Mouse (Mus musculus) heart, adult 2 months (tissue): Measurements from ENCODE around the gene Enah. TPM values are rescaled to one million over a fixed set of nuclear protein-coding genes. Genes with fewer than 3 reads are reported as not detected.

Source experiments
- DNase-seq, 2 experiments: peaks; one replicate each; pipeline ENCODE4 v3.0.0; 2021
- H3K27ac ChIP-seq: fragments of 200-600 bp; 2 replicates; pipeline ENCODE4 v1.8.1; 2022
- H3K27me3 ChIP-seq: fragments of 200-500 bp; 2 replicates; pipeline ENCODE4 v1.6.1; 2012; ENCODE audit warnings: mild to moderate bottlenecking, low read length, inconsistent platforms, mixed read lengths; ENCODE audit not compliant: control insufficient read depth, insufficient read depth
- H3K36me3 ChIP-seq: fragments of 200-500 bp; 2 replicates; pipeline ENCODE4 v1.6.1; 2012; ENCODE audit warnings: low read length, inconsistent platforms; ENCODE audit not compliant: control insufficient read depth, insufficient read depth
- H3K4me1 ChIP-seq: fragments of 200-500 bp; 2 replicates; pipeline ENCODE4 v1.6.1; 2011; ENCODE audit warnings: low read length; ENCODE audit not compliant: control insufficient read depth, insufficient read depth
- H3K4me3 ChIP-seq: fragments of 200-600 bp; 2 replicates; pipeline ENCODE4 v1.8.1; 2022
- H3K79me2 ChIP-seq: fragments of 200-500 bp; replicated peaks from 2 replicates; pipeline ENCODE4 v1.6.1; 2012; ENCODE audit warnings: mild to moderate bottlenecking, inconsistent platforms, low read length, moderate library complexity, mixed read lengths; ENCODE audit not compliant: control insufficient read depth, insufficient read depth
- H3K9ac ChIP-seq: fragments of 200-500 bp; 2 replicates; pipeline ENCODE4 v1.6.1; 2012; ENCODE audit warnings: low read depth, mild to moderate bottlenecking, control low read depth, inconsistent platforms, low read length, mixed read lengths
- CTCF ChIP-seq: fragments of 200-600 bp; IDR thresholded peaks from 2 replicates; pipeline ENCODE4 v1.8.1; 2022; ENCODE audit warnings: antibody characterized with exemption, mild to moderate bottlenecking, moderate library complexity
- EP300 ChIP-seq: fragments of 200-500 bp; IDR thresholded peaks from 2 replicates; pipeline ENCODE4 v1.6.1; 2011; ENCODE audit warnings: low read depth, low read length, control low read depth; ENCODE audit not compliant: insufficient read depth
- POLR2A ChIP-seq: fragments of 200-500 bp; IDR thresholded peaks from 2 replicates; pipeline ENCODE4 v1.6.1; 2011; ENCODE audit warnings: mild to moderate bottlenecking, low read depth, low read length, control low read depth; ENCODE audit not compliant: insufficient read depth
- WGBS: fragments of 180-500 bp; shearing (Covaris S2); methylation state at CpG from one replicate; pipeline ENCODE4 v1.1.7; 2018; 5-methylcytosine and 5-hydroxymethylcytosine counted together
- intact Hi-C: fragments of 180-260 bp; cut with DNase I; formaldehyde crosslinking; loops from one replicate; pipeline ENCODE4 v1.15.1; 2025
- polyA plus RNA-seq: library from polyadenylated mRNA; depleted of rRNA; stranded (reverse); fragments of >200 nt; gene quantifications from 2 replicates; pipeline ENCODE4 v1.2.3, GENCODE M21; 2012
- total RNA-seq, 2 experiments: library from RNA; stranded (reverse); gene quantifications; 2 replicates each; pipeline ENCODE4 v1.2.3; 2021

Enah gene
- total and polyA plus RNA-seq, 3 experiments: 28.3 to 124 (median 101) TPM

DNA sequence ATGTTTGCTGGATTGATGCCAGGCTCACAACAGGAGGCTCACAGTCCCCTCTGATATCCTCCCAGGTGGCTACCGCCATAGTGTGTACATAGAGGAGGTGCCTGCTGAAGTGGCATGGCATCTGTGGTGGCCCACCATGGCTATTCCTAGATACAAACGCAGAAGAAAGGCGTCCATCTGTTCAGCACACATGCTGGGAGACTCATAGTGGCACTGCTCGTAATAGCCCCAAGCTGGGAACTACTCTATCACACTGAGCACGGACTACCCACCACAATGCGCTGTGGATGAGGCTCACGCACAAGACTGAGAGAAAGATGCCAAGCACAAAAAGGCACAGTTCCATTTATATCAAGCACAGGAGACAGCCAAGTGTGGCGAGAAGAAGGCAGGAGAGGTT is 126.1 kb downstream of the Enah start:
- H3K9ac ChIP-seq: no peak overlapping the region
- DNase-seq: no peak
- H3K27me3 ChIP-seq: no peaks in the 10 kb centered on the region
- H3K4me3 ChIP-seq: no peak overlapping the region
- no peaks in the 10 kb centered on the region for H3K79me2 ChIP-seq
- TF ChIP-seq POLR2A: no peak
- no peak for TF ChIP-seq EP300
- no peak for TF ChIP-seq CTCF
- WGBS: 60% methylated on average over 8 of the region's 8 CpGs
- no peak overlapping the region for H3K27ac ChIP-seq
- no peaks in the 10 kb centered on the region for H3K36me3 ChIP-seq
- intact Hi-C loops: no loop called here
- H3K4me1 ChIP-seq: no peaks in the 10 kb centered on the region; the same call in 1 of the 2 replicates

DNA sequence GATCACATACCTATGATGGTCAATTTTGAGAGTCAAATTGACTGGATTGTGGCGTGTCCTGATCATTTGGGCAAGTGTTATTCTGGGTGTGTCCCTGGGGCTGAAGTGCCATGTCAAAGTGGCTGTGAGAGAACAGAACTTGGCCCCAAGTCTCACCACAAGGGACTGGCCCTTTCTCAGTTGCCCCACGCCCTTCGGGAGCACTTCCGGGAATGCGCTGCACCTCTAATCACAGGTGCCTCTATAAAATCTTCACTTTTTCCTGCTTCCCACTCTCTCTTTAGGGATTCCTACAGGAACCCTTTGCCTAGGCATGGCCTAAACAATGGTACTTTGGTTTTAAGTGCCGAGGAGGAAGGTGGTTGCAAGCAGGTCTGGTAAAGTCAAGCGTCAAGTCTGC is 130.1 kb downstream of the Enah start:
- TF ChIP-seq POLR2A (no peak), EP300 (no peak), CTCF (no peak)
- intact Hi-C loops: loop anchor here (1.0 kb wide), 1 partner anchor 226 kb away; no protein-coding TSS in a partner anchor
- no peaks in the 10 kb centered on the region for H3K36me3 ChIP-seq
- DNase-seq: no peak
- H3K27ac ChIP-seq: no peak overlapping the region
- H3K79me2 ChIP-seq: no peaks in the 10 kb centered on the region
- H3K4me3 ChIP-seq: no peak overlapping the region
- no peaks in the 10 kb centered on the region for H3K27me3 ChIP-seq
- H3K4me1 ChIP-seq: no peaks in the 10 kb centered on the region; the same call in 1 of the 2 replicates
- no peak overlapping the region for H3K9ac ChIP-seq
- 81% methylated on average over 7 of the region's 7 CpGs for WGBS

- Histone ChIP-seq H3K36me3 (no peaks in the 10 kb centered on the region), H3K4me3 (no peak overlapping the region), H3K9ac (no peak overlapping the region), H3K27me3 (no peaks in the 10 kb centered on the region), H3K79me2 (no peaks in the 10 kb centered on the region), H3K27ac (no peak overlapping the region), H3K4me1 (no peaks in the 10 kb centered on the region; the same call in 1 of the 2 replicates)
- intact Hi-C loops: loop anchor here (1.0 kb wide), 2 partner anchors 226 to 252 kb away; no protein-coding TSS in a partner anchor
- no peak for TF ChIP-seq POLR2A
- TF ChIP-seq EP300: peak; percentile 88
- WGBS: 4% methylated on average over 11 of the region's 11 CpGs
- peak; percentile 87 to 95 for DNase-seq
Measured at GRCm38 (mm10) chr1:181888801-181889200, 131.0 kb downstream of the Enah start.

DNA sequence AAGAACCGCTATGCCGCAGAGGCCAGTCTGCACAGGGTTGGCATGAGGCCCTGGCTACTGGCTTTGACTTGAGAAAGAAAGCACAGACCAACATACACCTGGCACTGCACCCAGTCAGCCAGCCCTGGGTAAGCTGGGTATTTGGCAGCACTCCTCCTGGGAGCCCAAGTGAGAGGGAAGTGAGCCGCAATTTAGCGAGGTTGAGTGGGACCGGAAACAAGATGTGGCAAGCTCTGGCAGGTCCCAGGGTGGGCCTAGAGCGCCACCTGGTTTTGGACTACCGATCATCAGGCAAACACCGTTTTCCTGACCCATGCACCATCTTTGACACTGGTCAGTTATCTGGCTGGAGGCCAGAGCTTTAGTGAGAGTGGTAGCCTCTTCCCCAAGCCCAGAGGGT is 138.3 kb downstream of the Enah start:
- DNase-seq: peak; percentile 71
- Histone ChIP-seq H3K79me2 (no peaks in the 10 kb centered on the region), H3K27ac (no peak overlapping the region), H3K36me3 (no peaks in the 10 kb centered on the region), H3K4me3 (no peak overlapping the region), H3K27me3 (no peaks in the 10 kb centered on the region), H3K4me1 (peaks cover 1% of the 10 kb centered on the region; the same call in 1 of the 2 replicates), H3K9ac (no peak overlapping the region)
- 18% methylated on average over 8 of the region's 8 CpGs for WGBS
- intact Hi-C loops: loop anchor here (1.0 to 5.0 kb wide), 3 partner anchors 39 to 153 kb away; partner anchors contain the start of gene Lbr
- TF ChIP-seq EP300 (peak; percentile 83; the same call in 1 of the 2 replicates), POLR2A (no peak), CTCF (peak; percentile 83)

DNA sequence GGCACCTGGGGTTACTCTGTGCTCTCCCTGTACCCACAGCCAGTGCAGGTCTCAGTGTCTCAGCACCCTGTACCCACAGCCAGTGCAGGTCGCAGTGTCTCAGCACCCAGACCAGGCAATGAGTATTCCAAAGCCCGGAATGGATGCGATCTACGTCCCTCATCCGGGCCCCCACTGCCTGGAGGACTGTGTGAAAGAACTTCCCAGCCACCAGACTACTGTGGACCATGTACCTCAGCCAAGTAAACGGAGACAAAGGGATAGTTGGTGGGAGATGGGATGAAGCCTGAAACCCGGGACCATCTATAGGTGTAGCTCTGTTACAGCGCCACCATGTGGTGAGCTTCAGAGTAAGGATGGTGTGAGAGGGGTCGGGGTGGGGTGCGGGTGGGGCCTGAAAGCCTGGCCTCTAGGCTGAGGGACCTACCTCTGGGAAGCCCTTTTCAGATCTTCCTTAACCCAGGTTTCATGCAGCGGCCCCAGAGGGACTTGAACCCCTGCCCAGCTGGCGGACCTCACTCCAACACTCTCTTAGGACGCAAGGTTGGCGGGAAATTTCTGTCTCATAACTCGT is 139.0 kb downstream of the Enah start:
- H3K27ac ChIP-seq: no peak overlapping the region
- no peaks in the 10 kb centered on the region for H3K27me3 ChIP-seq
- TF ChIP-seq EP300 (no peak), POLR2A (no peak), CTCF (peak; percentile 48)
- no peak overlapping the region for H3K4me3 ChIP-seq
- 64% methylated on average over 15 of the region's 15 CpGs for WGBS
- H3K4me1 ChIP-seq: peaks cover 1% of the 10 kb centered on the region; the same call in 1 of the 2 replicates
- H3K36me3 ChIP-seq: no peaks in the 10 kb centered on the region
- no peaks in the 10 kb centered on the region for H3K79me2 ChIP-seq
- intact Hi-C loops: loop anchor here (1.0 to 5.0 kb wide), 3 partner anchors 39 to 153 kb away; partner anchors contain the start of gene Lbr
- H3K9ac ChIP-seq: no peak overlapping the region
- DNase-seq: no peak

DNA sequence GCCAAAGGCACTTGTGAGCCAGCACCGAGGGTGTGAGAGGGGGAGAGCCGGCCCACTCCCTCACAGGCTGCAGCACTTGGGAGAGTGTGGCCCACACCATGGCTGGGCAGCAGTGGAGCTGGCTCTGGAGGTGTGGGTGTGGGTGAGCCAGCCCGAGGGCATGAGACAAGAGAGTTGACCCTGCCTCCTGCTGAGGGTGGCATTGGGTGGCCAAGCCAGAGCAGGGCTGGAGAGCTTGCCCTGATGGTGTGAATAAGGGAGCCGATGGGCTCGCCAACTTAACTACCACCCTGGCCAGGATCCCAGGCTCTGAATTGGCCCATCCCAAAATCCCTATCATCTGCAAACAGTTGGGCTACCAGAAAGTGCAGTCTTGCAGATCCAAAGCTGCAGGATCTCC is 141.4 kb downstream of the Enah start:
- H3K36me3 ChIP-seq: no peaks in the 10 kb centered on the region
- DNase-seq: no peak
- no peak overlapping the region for H3K4me3 ChIP-seq
- no peak overlapping the region for H3K9ac ChIP-seq
- no peaks in the 10 kb centered on the region for H3K79me2 ChIP-seq
- TF ChIP-seq POLR2A: no peak
- TF ChIP-seq CTCF: no peak
- TF ChIP-seq EP300: no peak
- H3K4me1 ChIP-seq: peaks cover 1% of the 10 kb centered on the region; the same call in 1 of the 2 replicates
- no peaks in the 10 kb centered on the region for H3K27me3 ChIP-seq
- no peak overlapping the region for H3K27ac ChIP-seq
- whole genome bisulfite sequencing: 66% methylated on average over 5 of the region's 5 CpGs
- intact Hi-C loops: no loop called here
